In genomic region chr3:149087488-149087887, GRCm38 (mm10) we compare ENCODE assay signal across 11 mouse cellular contexts.
DNase-seq lines count a peak whose midpoint lies in the region; ATAC-seq and TF ChIP-seq lines count a peak whose summit lies in the region.
"Had no signal": no experiment of that assay in that cellular context is flagged by ENCODE, and none has a peak within 500 bp of the region (broad histone marks: within the 10 kb centered on the region; RNA-seq: fewer than 3 reads in every experiment).

No protein-coding gene starts in this region.

- no peaks in the 10 kb centered on the region for H3K36me3 ChIP-seq in liver, adult 2 months (ENCODE audit: control insufficient read depth, insufficient read depth, low read length)
- H3K36me3 ChIP-seq in liver, embryonic 11.5 days (ENCODE audit: control insufficient read depth, insufficient read depth, low read length) = no peaks in the 10 kb centered on the region
- H3K36me3 ChIP-seq in intestine, postnatal 0 days (ENCODE audit: control insufficient read depth, insufficient read depth) = no peaks in the 10 kb centered on the region
- H3K36me3 ChIP-seq: heart, embryonic 15.5 days; limb, embryonic 13.5 days had no signal

- no peaks in the 10 kb centered on the region for H3K9me3 ChIP-seq in liver, embryonic 11.5 days (ENCODE audit: control insufficient read depth, low read length)
- H3K9me3 ChIP-seq in intestine, postnatal 0 days (ENCODE audit: control insufficient read depth) = no peaks in the 10 kb centered on the region
- H3K9me3 ChIP-seq: heart, embryonic 15.5 days; limb, embryonic 13.5 days had no signal

- no peak for TF ChIP-seq POLR2A in liver, adult 2 months (IDR thresholded peaks at IDR 0.05; ENCODE audit: extremely low read depth, insufficient read depth, low read length)

- H3K79me2 ChIP-seq in liver, adult 2 months (ENCODE audit: control insufficient read depth, insufficient read depth, low read length) = no peaks in the 10 kb centered on the region

- ATAC-seq in liver, embryonic 11.5 days (replicated peaks; ENCODE audit: low FRiP score) = no peak
- ATAC-seq in intestine, postnatal 0 days = peak; percentile 58
- ATAC-seq: hindbrain, postnatal 0 days had no signal

- H3K9ac ChIP-seq in liver, adult 2 months (ENCODE audit: low read depth, low read length) = peak overlapping the region; percentile 25
- no peak overlapping the region for H3K9ac ChIP-seq in liver, embryonic 11.5 days (ENCODE audit: low read depth, low read length)
- H3K9ac ChIP-seq in intestine, postnatal 0 days (ENCODE audit: low read depth, low read length) = no peak overlapping the region
- H3K9ac ChIP-seq: heart, embryonic 15.5 days; limb, embryonic 13.5 days had no signal

- H3K4me3 ChIP-seq in liver, adult 2 months (ENCODE audit: insufficient read depth, low read depth, low read length) = peak overlapping the region; percentile 37
- no peak overlapping the region for H3K4me3 ChIP-seq in liver, embryonic 11.5 days (ENCODE audit: low read depth, low read length)
- no peak overlapping the region for H3K4me3 ChIP-seq in intestine, postnatal 0 days (ENCODE audit: low read depth, low read length)
- H3K4me3 ChIP-seq: heart, embryonic 15.5 days; limb, embryonic 13.5 days had no signal

- H3K4me2 ChIP-seq in liver, embryonic 11.5 days = no peak overlapping the region
- H3K4me2 ChIP-seq in intestine, postnatal 0 days (replicated peaks; ENCODE audit: low read depth) = peak overlapping the region; percentile 67
- H3K4me2 ChIP-seq: heart, embryonic 15.5 days; limb, embryonic 13.5 days had no signal

- no peaks in the 10 kb centered on the region for H3K27me3 ChIP-seq in liver, adult 2 months (ENCODE audit: control insufficient read depth, insufficient read depth, low read length)
- 0 out of 2 replicates have a peak, but pooled peaks cover 2% of the 10 kb centered on the region for H3K27me3 ChIP-seq in liver, embryonic 11.5 days (replicated peaks; ENCODE audit: control insufficient read depth, insufficient read depth, low read length)
- no peaks in the 10 kb centered on the region for H3K27me3 ChIP-seq in intestine, postnatal 0 days (replicated peaks; ENCODE audit: control insufficient read depth, insufficient read depth, low read length)
- H3K27me3 ChIP-seq: heart, embryonic 15.5 days had no signal

- H3K27ac ChIP-seq in liver, adult 2 months (replicated peaks; ENCODE audit: insufficient read depth, low read depth, low read length) = 0 out of 2 replicates have a peak overlapping the region, but pooled peaks have one; percentile 6
- H3K27ac ChIP-seq in liver, embryonic 11.5 days (ENCODE audit: low read depth, low read length) = no peak overlapping the region
- no peak overlapping the region for H3K27ac ChIP-seq in intestine, postnatal 0 days (ENCODE audit: low read depth, low read length)
- H3K27ac ChIP-seq: heart, embryonic 15.5 days; hindbrain, postnatal 0 days; limb, embryonic 13.5 days had no signal

- DNase-seq in liver, adult 2 months (ENCODE audit: extremely low read depth, low read depth, low spot score) = peak; percentile 86
- DNase-seq in liver, embryonic 11.5 days (ENCODE audit: low spot score) = no peak
- DNase-seq in NIH3T3 (ENCODE audit: low read depth) = peak; percentile 33
- DNase-seq in kidney, postnatal 25 days = peak; percentile 80 to 90
- no peak for DNase-seq in frontal cortex, postnatal 36 days (ENCODE audit: low spot score in 2 of 2)
- DNase-seq in left cerebral cortex, adult 8-10 months (ENCODE audit: low spot score in 2 of 2) = no peak
- no peak for DNase-seq in cerebellum, adult 11 months

- TF ChIP-seq CTCF in liver, adult 2 months (IDR thresholded peaks at IDR 0.05; ENCODE audit: low read depth, low read length) = no peak
- no peak for TF ChIP-seq CTCF in intestine, postnatal 0 days (IDR thresholded peaks at IDR 0.05; ENCODE audit: low read depth)

- H3K4me1 ChIP-seq in liver, adult 2 months (ENCODE audit: control insufficient read depth, insufficient read depth, low read length) = peaks cover 33% of the 10 kb centered on the region
- peaks cover 10% of the 10 kb centered on the region; the same call in 1 of the 2 replicates for H3K4me1 ChIP-seq in liver, embryonic 11.5 days (replicated peaks; ENCODE audit: control insufficient read depth, insufficient read depth, low read length)
- H3K4me1 ChIP-seq in intestine, postnatal 0 days (replicated peaks; ENCODE audit: control insufficient read depth, insufficient read depth, low read length) = peaks cover 11% of the 10 kb centered on the region; the same call in 1 of the 2 replicates

- 16% methylated on average over 8 of the region's 8 CpGs for WGBS in liver, adult 2 months
- 75% methylated on average over 8 of the region's 8 CpGs for WGBS in liver, embryonic 11.5 days
- WGBS in intestine, postnatal 0 days = 35% methylated on average over 8 of the region's 8 CpGs

Comparison
In these comparisons a context has a peak if more than half of its experiments do, and no peak if none do; other contexts are left out.
1. DNase-seq: peak in liver, adult 2 months (single experiment), NIH3T3 (single experiment) and kidney, postnatal 25 days (2 of 2); none in liver, embryonic 11.5 days (single experiment), frontal cortex, postnatal 36 days (0 of 2), left cerebral cortex, adult 8-10 months (0 of 2) and cerebellum, adult 11 months (single experiment).